Mouse (Mus musculus) liver, embryonic 14.5 days (tissue): ENCODE data around the gene Kif23. TPM values are rescaled to one million over a fixed set of nuclear protein-coding genes. Genes with fewer than 3 reads are reported as not detected.

Source experiments
- ATAC-seq: fragments of 200-750 bp; cut with Nextera tagmentation; 2 replicates; pipeline ENCODE4 v1.8.0; 2017; ENCODE audit warnings: moderate number of reproducible peaks, mild to moderate bottlenecking, moderate library complexity; ENCODE audit not compliant: insufficient read depth
- DNase-seq, 3 experiments: peaks; one replicate each; pipeline ENCODE4 v3.0.0-alpha.2; 2012 to 2013; ENCODE audit warnings: low read depth in 3 of 3, low spot score in 3 of 3
- H3K27ac ChIP-seq: fragments of 300-500 bp; sonication (generic); 2 replicates; pipeline ENCODE4 v1.5.1; 2014; ENCODE audit warnings: moderate library complexity, mild to moderate bottlenecking, control low read depth, inconsistent platforms
- H3K27me3 ChIP-seq: fragments of 300-500 bp; sonication (generic); 2 replicates; pipeline ENCODE4 v1.6.1; 2014; ENCODE audit warnings: mild to moderate bottlenecking, low read length, moderate library complexity; ENCODE audit not compliant: control insufficient read depth, insufficient read depth
- H3K36me3 ChIP-seq: fragments of 300-500 bp; sonication (generic); replicated peaks from 2 replicates; pipeline ENCODE4 v1.6.1; 2014; ENCODE audit warnings: low read depth; ENCODE audit not compliant: control insufficient read depth, insufficient read depth
- H3K4me1 ChIP-seq, 2 experiments: fragments of 200-500 bp in 1 of 2; fragments of 300-500 bp in 1 of 2; sonication (generic) in 1 of 2; replicated peaks; 2 replicates each; pipeline ENCODE4 v1.6.1; 2012 to 2014; ENCODE audit warnings: antibody characterized with exemption in 1 of 2, inconsistent platforms in 1 of 2, low read length in 1 of 2; ENCODE audit not compliant: control insufficient read depth in 2 of 2, insufficient read depth in 2 of 2
- H3K4me2 ChIP-seq: fragments of 300-500 bp; sonication (generic); 2 replicates; pipeline ENCODE4 v1.6.1; 2014; ENCODE audit warnings: low read depth, mild to moderate bottlenecking, control low read depth, moderate library complexity
- H3K4me3 ChIP-seq, 2 experiments: fragments of 200-500 bp in 1 of 2; fragments of 300-500 bp in 1 of 2; sonication (generic) in 1 of 2; 2 replicates each; pipeline ENCODE4 v1.5.1; 2012 to 2014; ENCODE audit warnings: low read depth in 2 of 2, low read length in 2 of 2, mild to moderate bottlenecking in 2 of 2, control low read depth in 1 of 2, inconsistent platforms in 1 of 2, moderate library complexity in 1 of 2; ENCODE audit not compliant: insufficient read depth in 1 of 2
- H3K9ac ChIP-seq: fragments of 300-500 bp; sonication (generic); replicated peaks from 2 replicates; pipeline ENCODE4 v1.6.1; 2014; ENCODE audit warnings: mild to moderate bottlenecking, control low read depth, moderate library complexity
- H3K9me3 ChIP-seq: fragments of 300-500 bp; sonication (generic); 2 replicates; pipeline ENCODE4 v1.6.1; 2016; ENCODE audit warnings: low read length, mixed read lengths; ENCODE audit not compliant: control insufficient read depth
- CTCF ChIP-seq: IDR thresholded peaks from 2 replicates; pipeline ENCODE4 v1.5.1; 2016; ENCODE audit warnings: antibody characterized with exemption, low read depth, control low read depth
- EP300 ChIP-seq: IDR thresholded peaks from 2 replicates; pipeline ENCODE4 v1.6.1; 2016; ENCODE audit warnings: antibody characterized with exemption, low read depth
- WGBS: fragments of 180-500 bp; shearing (Covaris S2); extraction: QIAGEN DNeasy Blood & Tissue Kit; methylation state at CpG from one replicate; pipeline ENCODE4 v1.1.7; 2014; ENCODE audit not compliant: insufficient replicate concordance; 5-methylcytosine and 5-hydroxymethylcytosine counted together
- polyA plus RNA-seq, 2 experiments: library from polyadenylated mRNA; depleted of rRNA in 1 of 2; stranded (reverse) in 1 of 2; unstranded in 1 of 2; fragments of >200 nt; fragmentation: Nextera tagmentation in 1 of 2; extraction: Ambion mirVana in 1 of 2; gene quantifications; 2 replicates each; pipeline versions ENCODE4 v1.2.1 to v1.2.3; 2012 to 2014

Gene Kif23
- polyA plus RNA-seq, 2 experiments, result 44.3 to 68.8 TPM

GRCm38 (mm10) chr9:61961181-61961580 lies 14.6 kb upstream of the Kif23 start:
- no peak for TF ChIP-seq CTCF
- no peak for TF ChIP-seq EP300
- Histone ChIP-seq H3K9ac (no peak overlapping the region), H3K4me2 (no peak overlapping the region), H3K27ac (no peak overlapping the region), H3K4me1 (peaks cover 0 to 21% of the 10 kb centered on the region in 2 experiments; a peak in 2 of 4 replicates), H3K36me3 (no peaks in the 10 kb centered on the region), H3K27me3 (no peaks in the 10 kb centered on the region), H3K4me3 (no peak overlapping the region), H3K9me3 (no peaks in the 10 kb centered on the region)
- ATAC-seq (no peak), DNase-seq (no peak)
- WGBS, result 65% methylated on average over 4 of the region's 4 CpGs

GRCm38 (mm10) chr9:61960753-61961152 lies 14.2 kb upstream of the Kif23 start:
- no peak for TF ChIP-seq EP300
- no peak for TF ChIP-seq CTCF
- Histone ChIP-seq H3K4me2 (no peak overlapping the region), H3K9me3 (no peaks in the 10 kb centered on the region), H3K36me3 (no peaks in the 10 kb centered on the region), H3K27me3 (no peaks in the 10 kb centered on the region), H3K4me3 (no peak overlapping the region), H3K9ac (no peak overlapping the region), H3K4me1 (peaks cover 0 to 21% of the 10 kb centered on the region in 2 experiments; a peak in 2 of 4 replicates), H3K27ac (no peak overlapping the region)
- DNase-seq (no peak), ATAC-seq (no peak)
- 33% methylated on average over 5 of the region's 5 CpGs for WGBS

- TF ChIP-seq CTCF (no peak), EP300 (no peak)
- H3K27ac ChIP-seq, result no peak overlapping the region
- H3K4me3 ChIP-seq, result no peak overlapping the region
- H3K4me2 ChIP-seq, result no peak overlapping the region
- DNase-seq (no peak), ATAC-seq (no peak)
- H3K9me3 ChIP-seq, result no peaks in the 10 kb centered on the region
- H3K27me3 ChIP-seq, result no peaks in the 10 kb centered on the region
- H3K4me1 ChIP-seq, result peaks cover 0 to 19% of the 10 kb centered on the region in 2 experiments; a peak in 2 of 4 replicates
- 61% methylated on average over 1 of the region's 1 CpGs for WGBS
- no peaks in the 10 kb centered on the region for H3K36me3 ChIP-seq
- no peak overlapping the region for H3K9ac ChIP-seq
Observed at GRCm38 (mm10) chr9:61959921-61960569, 13.5 kb upstream of the Kif23 start.

GRCm38 (mm10) chr9:61954707-61955106 lies 8.1 kb upstream of the Kif23 start:
- Histone ChIP-seq H3K9ac (no peak overlapping the region), H3K36me3 (no peaks in the 10 kb centered on the region), H3K27ac (no peak overlapping the region), H3K4me1 (peaks cover 0 to under 1% of the 10 kb centered on the region in 2 experiments; a peak in 2 of 4 replicates), H3K4me2 (no peak overlapping the region), H3K27me3 (no peaks in the 10 kb centered on the region), H3K4me3 (no peak overlapping the region), H3K9me3 (no peaks in the 10 kb centered on the region)
- no peak for ATAC-seq
- no peak for DNase-seq
- TF ChIP-seq EP300, result no peak
- no peak for TF ChIP-seq CTCF

GRCm38 (mm10) chr9:61952241-61952640 lies 5.7 kb upstream of the Kif23 start:
- ATAC-seq, result no peak
- Histone ChIP-seq H3K27ac (no peak overlapping the region), H3K4me2 (no peak overlapping the region)

More at GRCm38 (mm10) chr9:61952241-61952640, 5.7 kb upstream of the Kif23 start:
- DNase-seq, result no peak
- no peaks in the 10 kb centered on the region for H3K9me3 ChIP-seq
- peaks cover 6% of the 10 kb centered on the region in 2 experiments for H3K4me1 ChIP-seq
- H3K36me3 ChIP-seq, result no peaks in the 10 kb centered on the region
- no peak overlapping the region for H3K4me3 ChIP-seq
- TF ChIP-seq EP300 (no peak), CTCF (no peak)
- H3K9ac ChIP-seq, result no peak overlapping the region
- 57% methylated on average over 7 of the region's 7 CpGs for WGBS
- no peaks in the 10 kb centered on the region; the same call in 1 of the 2 replicates for H3K27me3 ChIP-seq
